Mouse (Mus musculus): ENCODE measurements at regions not wholly inside any gene's neighbourhood (a gene's known extent, or its start where the extent isn't known, plus 50 kb on each side); places are given as distances from the start of the nearest gene placed in this dataset.

GRCm38 (mm10) chr11:19826481-19827185 lies 97.5 kb upstream of the Spred2 start:
- Histone ChIP-seq H3K27me3 (ENCODE audit: control insufficient read depth, insufficient read depth, low read length) (no peaks in the 10 kb centered on the region), H3K36me3 (ENCODE audit: control insufficient read depth, insufficient read depth) (no peaks in the 10 kb centered on the region), H3K27ac (ENCODE audit: low read length) (no peak overlapping the region), H3K4me1 (ENCODE audit: control insufficient read depth, insufficient read depth, low read length) (0 out of 2 replicates have a peak, but pooled peaks cover 6% of the 10 kb centered on the region), H3K4me2 (ENCODE audit: low read depth, low read length) (no peak overlapping the region), H3K9ac (ENCODE audit: low read length) (no peak overlapping the region), H3K4me3 (ENCODE audit: low read length) (no peak overlapping the region), H3K9me3 (replicated peaks; ENCODE audit: control insufficient read depth, low read length) (no peaks in the 10 kb centered on the region)
- ATAC-seq (replicated peaks; ENCODE audit: extremely low read depth, insufficient read depth, low FRiP score) = no peak
- WGBS = 77% methylated on average over 13 of the region's 13 CpGs

- no peak overlapping the region for H3K4me3 ChIP-seq (ENCODE audit: low read length)
- 0 out of 2 replicates have a peak, but pooled peaks cover 6% of the 10 kb centered on the region for H3K4me1 ChIP-seq (ENCODE audit: control insufficient read depth, insufficient read depth, low read length)
- no peak overlapping the region for H3K9ac ChIP-seq (ENCODE audit: low read length)
- 61% methylated on average over 11 of the region's 11 CpGs for WGBS
- no peak overlapping the region for H3K27ac ChIP-seq (ENCODE audit: low read length)
- H3K9me3 ChIP-seq (replicated peaks; ENCODE audit: control insufficient read depth, low read length) = no peaks in the 10 kb centered on the region
- H3K27me3 ChIP-seq (ENCODE audit: control insufficient read depth, insufficient read depth, low read length) = no peaks in the 10 kb centered on the region
- no peaks in the 10 kb centered on the region for H3K36me3 ChIP-seq (ENCODE audit: control insufficient read depth, insufficient read depth)
- no peak overlapping the region for H3K4me2 ChIP-seq (ENCODE audit: low read depth, low read length)
- ATAC-seq (replicated peaks; ENCODE audit: extremely low read depth, insufficient read depth, low FRiP score) = no peak
Measured at GRCm38 (mm10) chr11:19827996-19828395, 96.2 kb upstream of the Spred2 start.

DNA sequence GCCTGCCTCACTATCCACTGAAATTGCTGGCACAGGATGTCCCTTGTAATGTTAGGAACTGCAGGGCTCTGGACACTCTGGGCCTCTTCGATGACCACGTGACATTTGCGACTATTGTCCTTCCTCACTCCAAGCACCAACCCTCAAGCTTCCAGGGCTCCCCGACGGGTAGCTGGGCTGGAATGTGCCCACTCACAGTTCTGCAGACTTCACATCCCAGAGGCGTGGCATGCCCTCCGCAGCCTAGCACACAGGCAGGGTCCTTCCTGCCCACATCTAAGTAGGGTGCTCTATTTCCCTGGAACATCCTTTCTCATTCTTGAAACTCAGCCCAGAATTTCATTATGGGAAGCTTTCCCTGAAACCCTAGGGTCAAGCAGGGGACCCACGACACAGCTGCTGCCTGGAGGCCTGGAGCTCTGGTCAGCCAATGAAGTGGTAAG lies 95.2 kb upstream of the Spred2 start:
- Histone ChIP-seq H3K27ac (ENCODE audit: low read length) (no peak overlapping the region), H3K36me3 (ENCODE audit: control insufficient read depth, insufficient read depth) (no peaks in the 10 kb centered on the region), H3K27me3 (ENCODE audit: control insufficient read depth, insufficient read depth, low read length) (no peaks in the 10 kb centered on the region), H3K9me3 (replicated peaks; ENCODE audit: control insufficient read depth, low read length) (no peaks in the 10 kb centered on the region), H3K4me3 (ENCODE audit: low read length) (no peak overlapping the region), H3K4me2 (ENCODE audit: low read depth, low read length) (no peak overlapping the region), H3K9ac (ENCODE audit: low read length) (no peak overlapping the region), H3K4me1 (ENCODE audit: control insufficient read depth, insufficient read depth, low read length) (0 out of 2 replicates have a peak, but pooled peaks cover 4% of the 10 kb centered on the region)
- WGBS = 55% methylated on average over 8 of the region's 8 CpGs
- no peak for ATAC-seq (replicated peaks; ENCODE audit: extremely low read depth, insufficient read depth, low FRiP score)

GRCm38 (mm10) chr11:19829564-19830279 lies 94.5 kb upstream of the Spred2 start:
- Histone ChIP-seq H3K27me3 (ENCODE audit: control insufficient read depth, insufficient read depth, low read length) (no peaks in the 10 kb centered on the region), H3K9me3 (replicated peaks; ENCODE audit: control insufficient read depth, low read length) (no peaks in the 10 kb centered on the region), H3K27ac (ENCODE audit: low read length) (no peak overlapping the region), H3K9ac (ENCODE audit: low read length) (no peak overlapping the region), H3K4me1 (ENCODE audit: control insufficient read depth, insufficient read depth, low read length) (0 out of 2 replicates have a peak, but pooled peaks cover 4% of the 10 kb centered on the region), H3K4me2 (ENCODE audit: low read depth, low read length) (no peak overlapping the region), H3K4me3 (ENCODE audit: low read length) (no peak overlapping the region), H3K36me3 (ENCODE audit: control insufficient read depth, insufficient read depth) (no peaks in the 10 kb centered on the region)
- no peak for ATAC-seq (replicated peaks; ENCODE audit: extremely low read depth, insufficient read depth, low FRiP score)
- 29% methylated on average over 9 of the region's 9 CpGs for WGBS

DNA sequence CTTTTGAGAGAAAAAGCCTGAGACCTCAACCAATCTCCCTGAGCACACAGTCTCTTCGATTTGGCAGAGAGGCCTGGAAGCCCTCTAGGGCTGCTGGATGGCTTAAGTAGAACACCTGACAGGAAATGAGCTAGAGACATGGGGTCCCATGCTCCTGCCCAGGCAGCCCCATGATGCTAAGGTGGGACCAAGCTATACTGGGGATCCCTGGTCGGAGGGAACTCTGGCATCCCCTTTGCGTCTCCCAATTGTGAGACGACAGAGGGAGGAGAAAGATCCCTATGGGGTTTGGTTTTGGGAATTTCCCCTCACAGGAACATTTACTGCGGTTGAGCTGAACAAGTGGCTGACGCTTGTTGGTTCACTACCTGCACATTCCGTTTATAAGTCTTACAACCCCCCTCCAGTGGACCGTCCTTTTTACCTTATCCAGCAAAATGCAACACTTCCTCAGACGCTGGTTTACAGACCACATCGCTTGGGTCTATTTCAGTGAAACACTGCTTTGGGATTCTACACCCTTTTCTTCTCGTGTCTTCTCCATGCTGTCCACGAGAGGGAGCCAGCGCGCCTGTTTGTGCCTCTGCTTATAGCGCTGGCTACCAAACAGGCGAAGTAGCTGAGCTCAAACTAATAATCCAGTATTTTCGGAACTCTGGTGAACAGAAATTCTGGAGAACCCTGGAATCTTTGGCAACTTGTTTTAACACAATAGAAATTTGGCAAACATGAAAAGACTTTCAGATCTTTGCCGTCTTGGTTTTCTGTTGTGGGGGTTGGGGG lies 93.7 kb upstream of the Spred2 start:
- H3K4me3 ChIP-seq (ENCODE audit: low read length) = no peak overlapping the region
- H3K4me1 ChIP-seq (ENCODE audit: control insufficient read depth, insufficient read depth, low read length) = 0 out of 2 replicates have a peak, but pooled peaks cover 4% of the 10 kb centered on the region
- H3K27ac ChIP-seq (ENCODE audit: low read length) = no peak overlapping the region
- no peaks in the 10 kb centered on the region for H3K9me3 ChIP-seq (replicated peaks; ENCODE audit: control insufficient read depth, low read length)
- H3K27me3 ChIP-seq (ENCODE audit: control insufficient read depth, insufficient read depth, low read length) = no peaks in the 10 kb centered on the region
- no peak overlapping the region for H3K9ac ChIP-seq (ENCODE audit: low read length)
- H3K4me2 ChIP-seq (ENCODE audit: low read depth, low read length) = peak overlapping the region; percentile 39; the same call in 1 of the 2 replicates
- WGBS = 19% methylated on average over 18 of the region's 18 CpGs
- no peak; the same call in 1 of the 2 replicates for ATAC-seq (replicated peaks; ENCODE audit: extremely low read depth, insufficient read depth, low FRiP score)
- H3K36me3 ChIP-seq (ENCODE audit: control insufficient read depth, insufficient read depth) = no peaks in the 10 kb centered on the region

- no peaks in the 10 kb centered on the region for H3K27me3 ChIP-seq (ENCODE audit: control insufficient read depth, insufficient read depth, low read length)
- WGBS = 79% methylated on average over 8 of the region's 8 CpGs
- no peak for ATAC-seq (replicated peaks; ENCODE audit: extremely low read depth, insufficient read depth, low FRiP score)
Measured at GRCm38 (mm10) chr11:19834561-19834960, 89.6 kb upstream of the Spred2 start.

DNA sequence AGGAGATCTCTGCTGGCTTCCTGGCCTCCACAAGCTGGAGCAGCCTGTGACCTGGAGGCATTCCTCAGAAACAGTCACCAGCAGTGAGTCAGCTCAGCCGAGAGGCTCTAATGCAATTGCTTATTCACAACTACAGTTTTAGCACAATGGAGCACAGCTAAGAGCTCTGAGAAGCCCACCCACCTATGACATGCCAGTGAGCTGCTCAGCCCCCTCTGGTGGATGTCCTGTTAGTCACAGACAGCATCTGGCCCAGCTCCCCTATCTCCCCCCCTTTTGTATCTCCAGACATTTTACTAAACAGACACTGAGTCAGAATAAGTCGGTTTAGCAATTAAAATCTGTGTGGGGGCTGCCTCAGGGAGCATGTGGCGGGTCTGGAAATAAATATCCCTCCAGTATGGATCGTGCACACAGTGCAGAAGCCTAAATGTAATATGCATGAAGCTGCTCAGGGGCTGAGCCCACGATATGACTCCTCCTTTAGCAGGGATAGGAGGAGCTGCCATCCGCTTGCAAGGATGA lies 88.9 kb upstream of the Spred2 start:
- Histone ChIP-seq H3K4me3 (ENCODE audit: low read length) (no peak overlapping the region), H3K27ac (ENCODE audit: low read length) (no peak overlapping the region), H3K36me3 (ENCODE audit: control insufficient read depth, insufficient read depth) (no peaks in the 10 kb centered on the region), H3K9me3 (replicated peaks; ENCODE audit: control insufficient read depth, low read length) (no peaks in the 10 kb centered on the region), H3K4me2 (ENCODE audit: low read depth, low read length) (no peak overlapping the region), H3K9ac (ENCODE audit: low read length) (no peak overlapping the region), H3K4me1 (ENCODE audit: control insufficient read depth, insufficient read depth, low read length) (0 out of 2 replicates have a peak, but pooled peaks cover 2% of the 10 kb centered on the region), H3K27me3 (ENCODE audit: control insufficient read depth, insufficient read depth, low read length) (no peaks in the 10 kb centered on the region)
- ATAC-seq (replicated peaks; ENCODE audit: extremely low read depth, insufficient read depth, low FRiP score) = no peak
- WGBS = 45% methylated on average over 6 of the region's 6 CpGs

More at GRCm38 (mm10) chr11:19834561-19834960, 89.6 kb upstream of the Spred2 start:
- no peaks in the 10 kb centered on the region for H3K36me3 ChIP-seq (ENCODE audit: control insufficient read depth, insufficient read depth)
- no peak overlapping the region for H3K27ac ChIP-seq (ENCODE audit: low read length)
- no peak overlapping the region for H3K4me2 ChIP-seq (ENCODE audit: low read depth, low read length)
- 0 out of 2 replicates have a peak, but pooled peaks cover 2% of the 10 kb centered on the region for H3K4me1 ChIP-seq (ENCODE audit: control insufficient read depth, insufficient read depth, low read length)
- no peaks in the 10 kb centered on the region for H3K9me3 ChIP-seq (replicated peaks; ENCODE audit: control insufficient read depth, low read length)
- H3K9ac ChIP-seq (ENCODE audit: low read length) = no peak overlapping the region
- H3K4me3 ChIP-seq (ENCODE audit: low read length) = no peak overlapping the region

DNA sequence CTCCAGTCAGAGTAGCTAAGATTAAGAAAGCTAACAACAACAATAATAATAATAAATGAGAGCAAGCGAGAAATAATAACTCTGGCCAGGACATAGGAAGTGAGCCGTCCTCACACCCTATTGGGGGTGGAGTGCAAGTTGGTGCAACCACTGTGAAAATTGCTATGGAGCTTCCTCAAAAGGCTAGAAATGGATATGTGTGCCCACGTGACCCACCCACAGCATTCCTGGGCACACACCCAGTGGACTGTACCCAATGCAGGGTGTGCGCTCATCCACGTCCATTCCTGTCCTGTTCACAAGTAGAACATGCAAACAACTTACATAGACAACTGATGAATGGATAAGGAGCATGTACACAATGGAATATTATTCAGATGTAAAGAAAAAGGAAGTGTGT lies 85.2 kb upstream of the Spred2 start:
- no peaks in the 10 kb centered on the region for H3K9me3 ChIP-seq (replicated peaks; ENCODE audit: control insufficient read depth, low read length)
- no peaks in the 10 kb centered on the region for H3K27me3 ChIP-seq (ENCODE audit: control insufficient read depth, insufficient read depth, low read length)
- no peak overlapping the region for H3K4me3 ChIP-seq (ENCODE audit: low read length)
- no peak overlapping the region for H3K4me2 ChIP-seq (ENCODE audit: low read depth, low read length)
- no peak for ATAC-seq (replicated peaks; ENCODE audit: extremely low read depth, insufficient read depth, low FRiP score)
- H3K4me1 ChIP-seq (ENCODE audit: control insufficient read depth, insufficient read depth, low read length) = no peaks in the 10 kb centered on the region
- WGBS = 84% methylated on average over 5 of the region's 5 CpGs
- H3K9ac ChIP-seq (ENCODE audit: low read length) = no peak overlapping the region
- H3K36me3 ChIP-seq (ENCODE audit: control insufficient read depth, insufficient read depth) = no peaks in the 10 kb centered on the region
- no peak overlapping the region for H3K27ac ChIP-seq (ENCODE audit: low read length)
